Mouse (Mus musculus): ENCODE data around the gene Nol11. TPM values are rescaled to one million over a fixed set of nuclear protein-coding genes. Genes with fewer than 3 reads are reported as not detected.

The Nol11 gene
- total and polyA plus RNA-seq, 3 experiments, result 58.5 to 110 (median 93.8) TPM

DNA sequence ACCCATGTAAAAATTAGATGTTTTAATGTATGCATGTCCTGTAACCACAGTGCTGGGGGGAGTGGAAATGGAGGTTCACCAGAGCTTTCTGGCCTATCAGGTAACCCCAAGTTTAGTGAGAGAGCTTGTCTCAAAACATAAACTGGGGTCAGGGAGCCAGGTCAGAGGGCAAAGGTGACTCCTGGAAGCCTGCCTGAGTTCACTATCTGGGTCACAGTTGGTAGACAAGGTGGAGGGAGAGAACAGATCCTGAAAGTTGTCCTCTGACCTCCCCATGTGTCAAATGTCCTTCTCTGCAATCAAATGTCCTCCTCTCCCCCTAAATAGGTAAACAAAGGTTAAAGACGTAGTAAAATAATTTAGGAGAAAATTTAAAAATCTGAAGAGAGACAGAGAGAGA, 37.2 kb upstream of the Nol11 start:
- Histone ChIP-seq H3K4me3 (ENCODE audit: control insufficient read depth in 1 of 2, insufficient read depth in 1 of 2, low read depth in 2 of 2, low read length in 2 of 2) (no peak overlapping the region), H3K36me3 (ENCODE audit: control insufficient read depth in 1 of 2, insufficient read depth in 2 of 2, low read length in 2 of 2) (peaks cover 0 to 6% of the 10 kb centered on the region in 2 experiments; a peak in 2 of 4 replicates), H3K9ac (ENCODE audit: control insufficient read depth, low read depth, low read length, poor library complexity, severe bottlenecking) (no peak overlapping the region), H3K27ac (ENCODE audit: control insufficient read depth, low read depth, low read length) (no peak overlapping the region), H3K9me3 (replicated peaks; ENCODE audit: insufficient read depth, low read length) (no peaks in the 10 kb centered on the region), H3K79me2 (ENCODE audit: control insufficient read depth, insufficient read depth, low read length, poor library complexity) (no peaks in the 10 kb centered on the region), H3K4me1 (ENCODE audit: control insufficient read depth in 1 of 2, insufficient read depth in 2 of 2, low read length in 2 of 2) (no peaks in the 10 kb centered on the region), H3K27me3 (ENCODE audit: control insufficient read depth in 1 of 2, insufficient read depth in 2 of 2, low read length in 2 of 2) (no peaks in the 10 kb centered on the region)
- TF ChIP-seq MYB (IDR thresholded peaks at IDR 0.05; ENCODE audit: low read depth, low read length) (no peak), TBP (IDR thresholded peaks at IDR 0.05; ENCODE audit: low read depth, low read length) (no peak), RCOR1 (IDR thresholded peaks at IDR 0.05; ENCODE audit: low read depth, low read length) (no peak), EP300 (IDR thresholded peaks at IDR 0.05; ENCODE audit: low read depth in 1 of 2, low read length in 2 of 2) (no peak), MXI1 (IDR thresholded peaks at IDR 0.05; ENCODE audit: low read depth, low read length) (no peak), CTCF (IDR thresholded peaks at IDR 0.05 in 2 of 3, conservative IDR thresholded peaks at IDR 0.05 in 1 of 3; ENCODE audit: control insufficient read depth in 1 of 3, insufficient read depth in 1 of 3, low read depth in 2 of 3, low read length in 3 of 3, poor library complexity in 1 of 3, severe bottlenecking in 1 of 3) (no peak), JUND (IDR thresholded peaks at IDR 0.05; ENCODE audit: low read depth, low read length) (no peak), HCFC1 (IDR thresholded peaks at IDR 0.05; ENCODE audit: low read depth, low read length) (no peak), MAFK (IDR thresholded peaks at IDR 0.05; ENCODE audit: borderline replicate concordance, low read depth, low read length) (no peak), BHLHE40 (IDR thresholded peaks at IDR 0.05; ENCODE audit: borderline replicate concordance, low read depth, low read length) (no peak), USF2 (IDR thresholded peaks at IDR 0.05; ENCODE audit: borderline replicate concordance in 1 of 2, insufficient read depth in 1 of 2, low read depth in 1 of 2, low read length in 2 of 2) (no peak)
- DNase-seq (ENCODE audit: low read depth, low spot score), result no peak

DNA sequence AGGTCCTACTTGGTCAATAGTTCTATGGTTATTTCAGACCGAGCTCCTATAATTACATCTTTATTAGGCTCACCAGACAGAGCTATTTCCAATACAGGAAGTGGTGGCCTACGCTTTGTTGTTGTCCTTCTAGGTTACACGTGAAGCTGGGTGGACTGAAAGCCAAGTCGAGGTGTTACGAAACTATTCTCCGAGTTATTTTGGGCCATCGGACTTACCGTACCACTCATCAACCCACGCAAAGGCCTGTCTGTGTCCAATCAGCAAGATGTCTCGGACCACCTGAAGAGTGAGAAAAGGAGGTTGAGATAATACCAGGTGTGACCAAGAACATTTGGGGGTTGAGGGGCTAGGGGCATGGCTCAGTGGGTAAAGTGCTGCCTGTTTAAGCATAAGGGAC, 36.8 kb upstream of the Nol11 start:
- Histone ChIP-seq H3K4me3 (ENCODE audit: control insufficient read depth in 1 of 2, insufficient read depth in 1 of 2, low read depth in 2 of 2, low read length in 2 of 2) (no peak overlapping the region), H3K9me3 (replicated peaks; ENCODE audit: insufficient read depth, low read length) (no peaks in the 10 kb centered on the region), H3K4me1 (ENCODE audit: control insufficient read depth in 1 of 2, insufficient read depth in 2 of 2, low read length in 2 of 2) (no peaks in the 10 kb centered on the region), H3K27me3 (ENCODE audit: control insufficient read depth in 1 of 2, insufficient read depth in 2 of 2, low read length in 2 of 2) (no peaks in the 10 kb centered on the region), H3K36me3 (ENCODE audit: control insufficient read depth in 1 of 2, insufficient read depth in 2 of 2, low read length in 2 of 2) (peaks cover 0 to 6% of the 10 kb centered on the region in 2 experiments; a peak in 2 of 4 replicates), H3K27ac (ENCODE audit: control insufficient read depth, low read depth, low read length) (no peak overlapping the region), H3K9ac (ENCODE audit: control insufficient read depth, low read depth, low read length, poor library complexity, severe bottlenecking) (no peak overlapping the region), H3K79me2 (ENCODE audit: control insufficient read depth, insufficient read depth, low read length, poor library complexity) (no peaks in the 10 kb centered on the region)
- no peak for DNase-seq (ENCODE audit: low read depth, low spot score)
- TF ChIP-seq ETS1 (IDR thresholded peaks at IDR 0.05; ENCODE audit: low read depth, low read length), result no peak
- no peak for TF ChIP-seq TBP (IDR thresholded peaks at IDR 0.05; ENCODE audit: low read depth, low read length)
- TF ChIP-seq BHLHE40 (IDR thresholded peaks at IDR 0.05; ENCODE audit: borderline replicate concordance, low read depth, low read length), result no peak
- TF ChIP-seq TAL1 (IDR thresholded peaks at IDR 0.05; ENCODE audit: low read length), result no peak
- TF ChIP-seq GABPA (IDR thresholded peaks at IDR 0.05; ENCODE audit: low read depth, low read length), result no peak
- TF ChIP-seq RAD21 (IDR thresholded peaks at IDR 0.05; ENCODE audit: low read depth, low read length), result no peak
- no peak for TF ChIP-seq EP300 (IDR thresholded peaks at IDR 0.05; ENCODE audit: low read depth in 1 of 2, low read length in 2 of 2)
- TF ChIP-seq JUND (IDR thresholded peaks at IDR 0.05; ENCODE audit: low read depth, low read length), result no peak
- no peak for TF ChIP-seq CTCF (IDR thresholded peaks at IDR 0.05 in 2 of 3, conservative IDR thresholded peaks at IDR 0.05 in 1 of 3; ENCODE audit: control insufficient read depth in 1 of 3, insufficient read depth in 1 of 3, low read depth in 2 of 3, low read length in 3 of 3, poor library complexity in 1 of 3, severe bottlenecking in 1 of 3)
- TF ChIP-seq CHD1 (IDR thresholded peaks at IDR 0.05; ENCODE audit: low read depth, low read length), result no peak
- no peak for TF ChIP-seq SMC3 (IDR thresholded peaks at IDR 0.05; ENCODE audit: low read depth, low read length)
- TF ChIP-seq USF1 (IDR thresholded peaks at IDR 0.05; ENCODE audit: low read depth, low read length), result no peak
- TF ChIP-seq GATA1 (IDR thresholded peaks at IDR 0.05; ENCODE audit: low read depth, low read length), result no peak
- TF ChIP-seq MXI1 (IDR thresholded peaks at IDR 0.05; ENCODE audit: low read depth, low read length), result no peak
- TF ChIP-seq ELF1 (IDR thresholded peaks at IDR 0.05; ENCODE audit: low read depth, low read length), result no peak
- TF ChIP-seq ZMIZ1 (IDR thresholded peaks at IDR 0.05; ENCODE audit: low read depth, low read length), result no peak
- TF ChIP-seq POLR2A (IDR thresholded peaks at IDR 0.05; ENCODE audit: control insufficient read depth in 1 of 2, insufficient read depth in 1 of 2, low read depth in 1 of 2, low read length in 2 of 2, poor library complexity in 1 of 2), result no peak
- TF ChIP-seq MYC (IDR thresholded peaks at IDR 0.05; ENCODE audit: low read depth, low read length), result no peak
- no peak for TF ChIP-seq MAZ (IDR thresholded peaks at IDR 0.05; ENCODE audit: low read depth, low read length)
- no peak for TF ChIP-seq NELFE (IDR thresholded peaks at IDR 0.05; ENCODE audit: low read depth, low read length)

Data from MEL (cell line).